Mouse (Mus musculus) left cerebral cortex, adult 11 months (tissue): ENCODE data around the gene Ptpn11.

Source experiments
- DNase-seq: peaks from one replicate; pipeline ENCODE4 v3.0.0; 2022; ENCODE audit warnings: low spot score

The Ptpn11 gene

DNA sequence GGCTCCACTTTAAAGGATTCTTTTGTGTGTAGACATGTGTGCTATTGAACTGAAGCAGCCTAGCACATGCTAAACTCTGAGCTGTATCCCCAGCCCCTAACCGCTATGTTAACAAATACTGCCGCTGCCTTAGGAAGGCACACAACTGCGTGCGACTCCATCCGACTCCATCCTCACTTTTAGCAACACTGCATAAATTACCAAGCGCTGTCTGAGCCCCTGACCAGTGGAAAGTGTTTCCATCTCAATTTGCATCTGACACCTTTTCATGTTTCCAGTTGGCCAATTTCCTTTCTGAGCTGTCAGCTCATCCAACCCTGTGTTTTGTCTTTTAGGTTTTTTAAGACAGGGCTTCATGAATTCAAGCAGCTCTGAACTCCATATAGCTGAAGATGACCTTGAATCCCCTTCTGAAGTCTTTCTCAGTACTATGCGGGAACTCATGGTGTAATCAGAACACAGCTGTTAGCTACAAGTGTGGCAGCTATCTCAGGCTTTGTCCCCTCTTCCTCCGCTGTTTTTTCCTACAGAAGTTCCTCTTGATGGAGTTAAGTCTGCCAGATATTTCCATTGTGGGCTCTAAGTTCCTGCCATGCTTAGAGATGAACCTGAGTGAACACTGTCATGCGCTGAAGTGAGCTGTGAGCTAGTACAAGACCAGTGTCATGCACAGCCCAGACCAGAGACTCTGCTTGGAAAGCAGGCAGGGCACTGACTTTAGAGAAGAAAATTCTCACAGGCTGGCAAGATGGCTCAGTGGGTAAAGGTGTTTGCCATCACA is 11.9 kb downstream of the Ptpn11 start:
- DNase-seq, result no peak

DNA sequence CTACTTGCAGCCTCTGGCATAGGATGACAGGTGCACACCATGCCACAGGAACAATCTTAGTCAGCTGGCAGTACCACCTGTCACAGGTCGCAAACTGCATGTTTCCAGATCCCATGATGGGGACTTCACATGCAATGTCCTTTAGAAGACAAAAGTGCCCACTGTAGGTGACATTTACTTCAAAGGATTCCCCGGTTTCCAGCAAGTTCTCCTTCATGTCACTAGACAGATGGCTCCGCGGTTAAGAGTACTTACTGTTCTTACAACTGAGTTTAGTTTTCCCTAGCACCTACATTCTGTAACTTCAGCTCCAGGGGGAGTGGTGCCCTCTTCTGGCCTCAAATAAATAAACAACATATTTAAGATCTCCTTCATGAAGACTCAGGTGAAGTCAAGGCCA is 18.4 kb downstream of the Ptpn11 start:
- DNase-seq, result no peak

- DNase-seq, result no peak
Observed at GRCm38 (mm10) chr5:121169588-121169987, 21.6 kb downstream of the Ptpn11 start.

- DNase-seq, result no peak
Observed at GRCm38 (mm10) chr5:121166884-121167283, 24.3 kb downstream of the Ptpn11 start.

GRCm38 (mm10) chr5:121162923-121163322 is 28.3 kb downstream of the Ptpn11 start:
- no peak for DNase-seq

GRCm38 (mm10) chr5:121162285-121162684 is 28.9 kb downstream of the Ptpn11 start:
- DNase-seq, result no peak

- no peak for DNase-seq
Observed at GRCm38 (mm10) chr5:121158966-121159365, 32.2 kb downstream of the Ptpn11 start.

- DNase-seq, result no peak
Observed at GRCm38 (mm10) chr5:121157489-121157888, 33.7 kb downstream of the Ptpn11 start.

GRCm38 (mm10) chr5:121157017-121157416 is 34.2 kb downstream of the Ptpn11 start:
- no peak for DNase-seq

- DNase-seq, result no peak
Observed at GRCm38 (mm10) chr5:121156121-121156520, 35.1 kb downstream of the Ptpn11 start.

- no peak for DNase-seq
Observed at GRCm38 (mm10) chr5:121150684-121151083, 40.5 kb downstream of the Ptpn11 start.

- DNase-seq, result no peak
Observed at GRCm38 (mm10) chr5:121149246-121149645, 42.0 kb downstream of the Ptpn11 start.

DNA sequence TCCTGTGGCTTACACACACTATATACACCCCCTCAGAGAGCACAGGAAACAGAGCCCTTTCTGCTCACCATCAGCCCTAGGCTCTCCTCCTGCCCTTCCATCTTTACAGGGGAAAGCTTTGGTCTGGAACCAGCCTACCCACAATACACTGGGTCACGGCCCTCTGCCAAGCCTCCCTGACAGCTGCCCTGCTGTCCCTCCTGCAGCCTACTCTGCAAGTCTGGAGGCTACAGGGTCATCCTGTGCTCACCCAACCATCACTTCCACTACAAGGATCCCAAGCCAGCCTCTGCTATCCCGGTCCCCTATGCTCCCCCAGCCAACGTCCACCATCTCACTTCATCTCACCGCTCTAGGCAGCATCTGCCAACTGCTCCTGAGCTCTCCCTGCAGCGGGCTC is 44.9 kb downstream of the Ptpn11 start:
- no peak for DNase-seq

GRCm38 (mm10) chr5:121145609-121146008 is 45.6 kb downstream of the Ptpn11 start:
- DNase-seq, result no peak

DNA sequence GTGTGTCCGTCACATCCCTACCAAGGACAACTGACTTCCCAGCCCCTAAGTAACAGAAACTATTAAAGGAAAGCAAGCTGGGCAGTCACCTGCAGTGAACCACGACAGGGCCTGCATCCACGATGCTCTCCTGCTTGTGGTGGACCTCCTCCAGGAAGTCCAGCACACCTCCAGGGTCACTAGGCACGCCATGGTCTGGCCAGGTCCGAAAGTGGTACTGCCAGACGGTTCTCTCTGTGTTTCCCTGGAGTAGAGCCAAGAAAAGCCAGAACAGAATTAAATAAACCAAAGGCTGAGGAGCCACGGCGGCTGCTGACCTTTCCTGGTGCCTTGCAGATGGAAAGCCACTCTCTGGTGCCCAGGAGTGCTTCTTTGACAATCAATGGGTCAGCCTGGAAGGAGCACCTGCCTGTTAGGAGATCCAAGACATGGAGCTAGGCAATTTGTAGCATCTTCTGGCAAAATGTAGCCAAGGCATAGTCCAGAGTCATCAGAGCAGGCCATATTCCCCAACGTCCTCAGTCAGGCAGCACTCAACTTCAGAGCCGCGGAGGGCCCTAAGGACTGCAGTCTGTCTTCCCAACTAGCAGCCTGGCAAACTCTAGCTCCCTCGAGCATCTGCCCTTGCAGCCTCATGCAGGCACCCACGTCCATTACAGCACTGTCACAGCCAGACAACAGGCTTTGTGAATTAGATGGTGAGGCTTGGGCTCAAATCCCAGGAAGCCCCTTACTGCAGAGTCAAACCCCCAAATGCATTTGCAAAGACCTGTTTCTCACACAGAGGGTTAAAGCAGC is 46.6 kb downstream of the Ptpn11 start:
- no peak for DNase-seq

DNA sequence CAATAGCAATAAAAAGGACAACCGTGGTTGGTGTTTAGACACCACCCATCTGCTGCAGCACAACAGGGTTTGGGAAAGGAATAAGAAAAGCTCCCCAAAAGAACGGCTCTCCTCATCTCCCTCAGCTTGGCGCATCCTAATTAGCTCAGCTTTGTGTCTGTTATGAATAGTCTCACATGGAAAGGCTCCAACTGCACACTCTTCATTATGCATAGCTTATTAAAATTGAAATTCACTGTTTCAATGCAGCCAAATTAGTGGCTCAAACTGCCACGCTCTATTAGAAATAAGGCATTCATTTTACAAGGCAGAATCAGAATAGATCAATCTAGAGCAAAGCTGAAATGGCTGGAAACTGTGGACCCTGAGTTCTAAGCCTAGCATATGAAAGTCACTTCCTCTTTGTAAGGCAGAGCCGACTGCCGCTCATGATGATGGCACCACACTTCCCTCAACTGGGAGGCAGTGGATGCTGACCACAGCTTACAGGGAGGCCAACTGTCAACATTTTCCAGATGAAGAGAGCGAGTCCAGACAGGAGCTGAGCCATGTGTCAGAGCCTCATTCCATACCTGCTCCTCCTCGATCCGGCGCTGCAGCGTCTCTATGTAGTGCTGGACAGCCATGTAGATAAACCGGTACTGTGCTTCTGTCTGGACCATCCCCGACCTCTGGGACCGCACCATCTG is 48.6 kb downstream of the Ptpn11 start:
- no peak for DNase-seq

DNA sequence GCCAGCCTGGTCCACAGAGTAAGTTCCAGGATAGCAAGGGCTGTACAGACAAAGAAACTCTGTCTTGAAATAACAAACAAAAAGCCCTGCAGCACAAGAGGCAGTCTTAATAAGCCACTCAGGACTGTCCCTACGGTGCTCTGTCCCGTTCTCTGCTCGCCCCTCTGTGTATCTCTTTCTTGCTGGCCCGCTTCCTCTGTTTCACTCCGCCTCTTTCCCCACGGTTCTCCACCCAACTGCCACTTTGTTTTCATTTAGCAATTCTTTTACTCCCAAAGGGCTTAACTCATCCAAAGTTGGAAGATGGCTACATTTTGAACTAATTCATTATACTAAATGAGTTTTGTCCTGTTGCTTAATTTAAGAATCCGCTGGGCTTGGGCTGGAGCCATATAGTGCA is 50.9 kb downstream of the Ptpn11 start:
- DNase-seq, result no peak

GRCm38 (mm10) chr5:121137125-121137524 is 54.1 kb downstream of the Ptpn11 start:
- no peak for DNase-seq

- no peak for DNase-seq
Observed at GRCm38 (mm10) chr5:121131801-121132200, 59.4 kb downstream of the Ptpn11 start.

DNA sequence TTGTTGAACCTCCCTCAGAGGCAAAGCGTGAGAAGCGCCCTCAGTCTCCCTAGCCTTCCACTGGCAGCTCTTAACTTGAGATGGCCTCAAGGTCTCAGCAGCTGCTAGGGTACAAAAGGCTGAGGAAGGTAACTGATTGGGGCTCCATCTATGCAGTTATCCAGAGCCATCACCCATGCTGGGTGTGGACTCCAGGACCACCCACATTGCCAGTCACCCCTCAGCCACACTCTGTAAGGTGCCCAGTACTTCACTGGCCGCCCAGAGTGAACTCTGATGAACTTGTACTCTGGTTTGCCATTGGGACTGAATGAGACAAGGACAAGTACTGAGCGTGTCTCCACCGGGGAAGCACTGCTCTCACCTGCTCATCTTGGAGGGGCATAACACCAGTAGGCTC is 61.9 kb downstream of the Ptpn11 start:
- DNase-seq, result no peak

DNA sequence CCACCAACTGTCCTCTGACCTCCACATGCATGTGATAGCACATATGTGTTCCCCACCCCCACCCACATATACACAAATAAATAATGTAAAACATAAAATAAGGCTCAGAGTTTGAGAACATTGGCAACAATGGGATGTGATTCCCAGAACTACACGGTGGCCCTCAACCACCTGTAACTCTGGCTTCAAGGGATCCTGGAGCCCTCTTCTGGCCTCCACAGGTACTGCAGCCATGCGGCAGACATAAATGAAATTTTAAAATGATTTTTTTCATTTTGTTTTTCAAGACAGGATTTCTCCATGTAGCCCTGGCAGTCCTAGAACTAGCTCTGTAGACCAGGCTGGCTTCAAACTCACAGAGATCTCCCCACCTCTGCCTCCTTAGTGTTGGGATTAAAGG is 65.1 kb downstream of the Ptpn11 start:
- DNase-seq, result no peak

DNA sequence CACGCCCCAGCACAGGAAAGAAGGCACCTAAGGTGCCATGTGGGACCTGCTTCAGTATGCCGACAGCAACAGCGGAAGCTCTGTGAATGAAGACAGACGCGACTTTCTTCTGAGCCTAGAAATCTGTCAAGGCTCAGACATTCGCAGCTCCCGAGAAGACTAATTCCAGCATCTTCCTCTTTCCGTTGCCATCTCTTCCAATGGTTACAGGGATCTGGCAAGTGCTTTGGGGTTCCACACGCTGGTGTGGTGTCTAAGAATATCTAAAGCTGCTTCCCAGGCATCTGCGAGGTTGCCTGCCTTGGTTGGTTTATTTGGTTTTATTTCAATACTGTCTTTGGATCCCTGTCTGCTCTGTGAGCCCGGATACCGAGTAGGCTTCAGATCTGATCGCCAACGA is 65.6 kb downstream of the Ptpn11 start:
- no peak for DNase-seq
